Mouse (Mus musculus): ENCODE data around the gene Gm9112.
A peak's percentile ranks its signal among the peaks of the same experiment; 100 is the strongest.
"Not testable (repeated sequence)": the region's sequence is repeated elsewhere in the genome, so short reads cannot be mapped to it uniquely, and the experiment has no call there.

The Gm9112 gene

GRCm38 (mm10) chrX:102707535-102707934 lies at the start of gene Gm9112, which contains the start of gene Dmrtc1b:
Gm9112 (minus strand) TSS chrX:102707635.
Dmrtc1b (plus strand) TSS chrX:102707865.
- not testable (repeated sequence) for DNase-seq (ENCODE audit: low read depth)

DNA sequence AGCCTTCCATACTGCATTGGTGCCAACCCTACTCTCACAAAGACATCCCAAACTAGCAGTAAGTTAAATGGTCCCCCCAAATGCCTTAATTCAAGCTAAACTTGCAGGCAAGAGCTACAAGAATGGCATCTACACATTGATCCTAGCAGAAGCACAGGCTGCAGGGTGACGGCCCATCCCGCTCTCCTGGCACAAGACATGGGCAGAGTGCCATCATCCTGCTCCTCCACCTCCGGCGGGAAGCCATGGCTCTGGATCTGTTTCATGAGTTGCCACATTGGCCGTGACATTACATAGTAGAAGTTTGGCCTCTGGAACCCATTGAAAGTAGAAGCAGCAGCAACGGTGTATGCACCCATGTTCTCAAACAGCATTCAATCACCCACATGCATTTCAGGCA lies 16.8 kb upstream of the Gm9112 start:
- not testable (repeated sequence) for DNase-seq (ENCODE audit: low read depth)

- DNase-seq (ENCODE audit: low read depth) = not testable (repeated sequence)
Observed at GRCm38 (mm10) chrX:102700636-102701035, 6.8 kb downstream of the Gm9112 start.

DNA sequence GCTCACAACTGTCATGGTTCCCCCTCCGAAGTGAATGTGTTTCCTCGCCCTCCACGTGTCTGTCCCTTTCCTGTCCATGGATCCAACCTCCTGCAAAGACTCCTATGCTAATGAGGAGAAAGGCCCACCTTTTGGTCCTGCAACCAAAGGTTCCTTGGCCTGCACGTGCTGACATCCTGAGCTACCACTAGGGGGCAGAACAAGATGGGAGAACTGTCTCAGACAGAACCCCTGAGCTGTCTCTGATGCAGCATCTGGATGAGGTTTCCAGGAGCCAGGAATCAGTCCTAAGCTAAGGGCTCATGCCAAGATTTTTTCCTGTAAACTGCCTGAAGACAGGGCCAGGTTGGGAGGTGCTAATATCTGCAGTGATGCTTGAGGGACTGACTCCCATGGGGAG lies 18.2 kb downstream of the Gm9112 start:
- peak; percentile 5 for DNase-seq (ENCODE audit: low read depth)

DNA sequence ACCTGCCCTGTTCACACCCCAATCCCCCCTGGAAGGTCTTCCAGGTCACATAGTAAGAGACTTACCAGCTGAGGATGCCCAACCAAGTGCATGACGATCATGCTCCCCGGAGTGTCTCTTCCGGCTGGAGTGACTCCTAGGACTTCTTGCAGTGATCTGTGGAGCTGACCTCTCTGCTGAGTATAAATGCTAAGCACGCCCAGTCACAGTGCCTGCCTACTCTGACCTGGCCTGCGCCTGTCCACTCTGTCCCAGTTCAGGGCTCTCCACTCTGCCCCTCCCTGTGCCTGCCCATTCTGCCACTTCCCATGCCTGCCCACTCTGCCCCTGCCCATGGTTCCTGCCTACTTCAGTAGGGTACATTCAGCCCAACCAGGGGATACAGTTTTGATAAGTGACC lies 20.6 kb downstream of the Gm9112 start, which contains the start of gene Gm3880:
Gene Gm3880 (minus strand): TSS at position 101 of the 400 bp plus-strand sequence.
- DNase-seq (ENCODE audit: low read depth) = not testable (repeated sequence)

DNA sequence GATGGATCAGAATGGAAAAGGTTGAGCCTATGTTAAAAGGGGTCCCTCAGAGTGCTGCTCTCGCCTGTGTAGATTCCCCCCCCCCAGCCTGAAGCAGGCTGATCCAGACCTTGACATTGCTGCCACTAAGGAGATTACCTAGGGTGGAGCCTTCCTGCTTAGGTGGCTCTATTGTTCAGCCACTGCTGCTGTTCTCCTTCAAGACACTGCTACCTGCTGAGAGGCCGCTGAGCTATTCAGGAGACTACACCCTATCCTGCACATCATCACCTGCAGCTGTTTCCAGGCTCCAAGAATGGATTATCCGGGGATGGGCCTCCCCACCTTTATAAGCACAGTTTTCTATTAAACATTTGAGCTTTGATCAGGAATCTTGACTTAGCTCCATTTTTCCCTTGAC lies 22.7 kb downstream of the Gm9112 start:
- DNase-seq (ENCODE audit: low read depth) = not testable (repeated sequence)

DNA sequence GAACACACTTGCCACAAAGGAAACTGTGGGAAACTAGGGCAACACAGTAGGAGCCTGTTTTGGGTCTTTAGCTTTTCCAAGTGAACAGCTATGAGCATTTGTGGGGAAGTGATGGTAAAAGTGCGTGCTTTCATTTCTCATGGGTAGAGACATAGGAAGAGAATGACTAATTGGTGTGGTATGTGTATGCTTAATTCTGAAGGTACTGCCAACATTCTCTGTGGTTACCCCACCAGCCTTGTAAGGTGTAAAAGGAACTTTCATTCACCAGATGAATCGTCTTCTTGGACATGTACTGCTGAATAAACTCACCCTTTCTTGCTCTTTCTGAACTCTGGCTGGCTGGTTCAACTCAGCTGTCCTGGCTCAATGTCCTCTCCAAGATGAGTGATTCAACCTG lies 40.8 kb downstream of the Gm9112 start:
- DNase-seq (ENCODE audit: low read depth) = no peak

DNA sequence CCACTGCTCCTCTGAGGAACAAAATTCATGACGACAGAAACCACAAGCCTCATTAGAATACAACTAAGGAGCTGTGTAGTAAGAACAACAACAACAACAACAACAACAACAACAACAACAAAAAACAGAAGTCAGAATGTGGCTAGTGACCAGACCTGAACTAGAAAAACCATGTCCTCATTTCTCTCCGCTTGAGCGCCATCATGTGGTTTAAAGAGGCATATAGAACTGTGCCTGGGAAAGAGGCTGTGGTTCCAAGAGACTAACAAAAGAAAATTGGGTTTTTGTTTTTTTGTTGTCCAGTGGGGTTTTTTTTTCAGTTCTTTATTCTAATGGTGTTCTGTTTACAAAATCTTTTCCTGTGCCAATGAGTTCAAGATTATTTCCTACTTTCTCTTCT lies 46.7 kb downstream of the Gm9112 start:
- DNase-seq (ENCODE audit: low read depth) = peak; percentile 3

Data from induced T-regulatory cell, adult 2 months (primary cell).